Mouse (Mus musculus): ENCODE measurements at regions not wholly inside any gene's neighbourhood (a gene's known extent, or its start where the extent isn't known, plus 50 kb on each side); places are given as distances from the start of the nearest gene placed in this dataset.

DNA sequence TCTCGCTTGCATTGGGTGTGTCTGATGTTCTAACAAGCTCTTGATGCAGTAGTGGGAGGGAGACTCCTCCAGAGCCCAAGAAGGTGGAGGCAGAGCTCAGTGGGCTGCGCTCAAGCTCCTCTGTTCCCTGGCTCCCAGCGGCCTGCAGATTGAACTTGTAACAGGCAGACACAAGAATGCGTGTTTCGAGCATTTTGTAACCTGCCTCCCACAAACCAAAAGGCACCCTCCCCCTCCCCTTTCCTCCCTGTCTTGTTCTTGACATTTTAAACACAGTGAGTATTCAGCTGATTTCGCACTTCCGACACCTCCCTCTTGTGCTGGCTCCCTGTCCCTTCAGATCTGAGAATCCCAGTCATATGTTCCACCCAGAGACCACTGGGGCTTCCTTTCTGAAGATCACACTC is 207.7 kb upstream of the Serp2 start:
- no peak overlapping the region for H3K4me3 ChIP-seq (ENCODE audit: insufficient read depth in 1 of 2, low read depth in 2 of 2, low read length in 2 of 2)
- H3K4me1 ChIP-seq (replicated peaks; ENCODE audit: control insufficient read depth in 2 of 2, insufficient read depth in 2 of 2, low read length in 1 of 2): peaks cover 0 to 15% of the 10 kb centered on the region in 2 experiments; a peak in 2 of 4 replicates
- DNase-seq (ENCODE audit: low read depth in 3 of 3, low spot score in 3 of 3): no peak
- no peak for TF ChIP-seq CTCF (IDR thresholded peaks at IDR 0.05; ENCODE audit: low read depth)
- no peak for TF ChIP-seq EP300 (IDR thresholded peaks at IDR 0.05; ENCODE audit: low read depth)
- H3K4me2 ChIP-seq (ENCODE audit: low read depth): peak overlapping the region; percentile 8; the same call in 1 of the 2 replicates
- H3K36me3 ChIP-seq (replicated peaks; ENCODE audit: control insufficient read depth, insufficient read depth, low read depth): no peaks in the 10 kb centered on the region
- ATAC-seq (ENCODE audit: insufficient read depth): no peak
- H3K9me3 ChIP-seq (ENCODE audit: control insufficient read depth, low read length): no peaks in the 10 kb centered on the region
- H3K27ac ChIP-seq: no peak overlapping the region
- H3K27me3 ChIP-seq (ENCODE audit: control insufficient read depth, insufficient read depth, low read length): no peaks in the 10 kb centered on the region
- H3K9ac ChIP-seq (replicated peaks): no peak overlapping the region
- 15% methylated on average over 7 of the region's 7 CpGs for WGBS (ENCODE audit: insufficient replicate concordance)

DNA sequence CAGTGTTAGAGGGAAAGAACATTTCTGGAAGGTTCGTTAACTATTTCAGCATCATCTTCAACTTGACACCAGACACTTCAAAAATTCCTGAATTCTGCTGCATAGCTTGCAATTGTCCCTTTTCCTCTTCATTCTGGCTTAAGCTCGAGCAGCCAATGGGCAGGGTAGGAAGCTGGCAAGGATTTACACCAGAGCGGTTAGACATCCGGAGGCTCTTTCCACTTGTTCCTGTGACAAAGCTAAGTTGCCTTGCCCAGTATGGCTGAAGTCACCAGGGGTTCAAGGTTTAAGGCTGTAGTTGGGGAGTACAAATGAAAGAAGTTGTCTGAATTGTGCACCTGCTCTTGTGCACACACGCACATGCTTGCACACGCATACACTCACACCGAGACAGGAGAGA is 206.8 kb upstream of the Serp2 start:
- Histone ChIP-seq H3K4me1 (replicated peaks; ENCODE audit: control insufficient read depth in 2 of 2, insufficient read depth in 2 of 2, low read length in 1 of 2) (peaks cover 0 to 17% of the 10 kb centered on the region in 2 experiments; a peak in 2 of 4 replicates), H3K27ac (no peak overlapping the region), H3K9ac (replicated peaks) (no peak overlapping the region), H3K4me2 (ENCODE audit: low read depth) (no peak overlapping the region), H3K36me3 (replicated peaks; ENCODE audit: control insufficient read depth, insufficient read depth, low read depth) (no peaks in the 10 kb centered on the region), H3K4me3 (ENCODE audit: insufficient read depth in 1 of 2, low read depth in 2 of 2, low read length in 2 of 2) (no peak overlapping the region), H3K9me3 (ENCODE audit: control insufficient read depth, low read length) (no peaks in the 10 kb centered on the region), H3K27me3 (ENCODE audit: control insufficient read depth, insufficient read depth, low read length) (no peaks in the 10 kb centered on the region)
- 68% methylated on average over 7 of the region's 7 CpGs for WGBS (ENCODE audit: insufficient replicate concordance)
- DNase-seq (ENCODE audit: low read depth in 3 of 3, low spot score in 3 of 3) (no peak), ATAC-seq (ENCODE audit: insufficient read depth) (no peak)
- no peak for TF ChIP-seq CTCF (IDR thresholded peaks at IDR 0.05; ENCODE audit: low read depth)
- TF ChIP-seq EP300 (IDR thresholded peaks at IDR 0.05; ENCODE audit: low read depth): no peak

GRCm38 (mm10) chr14:76762777-76763176 is 206.1 kb upstream of the Serp2 start:
- DNase-seq (ENCODE audit: low read depth in 3 of 3, low spot score in 3 of 3) (no peak), ATAC-seq (ENCODE audit: insufficient read depth) (no peak)
- peaks cover 0 to 17% of the 10 kb centered on the region in 2 experiments; a peak in 2 of 4 replicates for H3K4me1 ChIP-seq (replicated peaks; ENCODE audit: control insufficient read depth in 2 of 2, insufficient read depth in 2 of 2, low read length in 1 of 2)
- no peaks in the 10 kb centered on the region for H3K36me3 ChIP-seq (replicated peaks; ENCODE audit: control insufficient read depth, insufficient read depth, low read depth)
- H3K4me3 ChIP-seq (ENCODE audit: insufficient read depth in 1 of 2, low read depth in 2 of 2, low read length in 2 of 2): no peak overlapping the region
- no peak overlapping the region for H3K27ac ChIP-seq
- no peak overlapping the region for H3K4me2 ChIP-seq (ENCODE audit: low read depth)
- WGBS (ENCODE audit: insufficient replicate concordance): 30% methylated on average over 10 of the region's 10 CpGs
- H3K9ac ChIP-seq (replicated peaks): no peak overlapping the region
- H3K9me3 ChIP-seq (ENCODE audit: control insufficient read depth, low read length): no peaks in the 10 kb centered on the region
- no peaks in the 10 kb centered on the region for H3K27me3 ChIP-seq (ENCODE audit: control insufficient read depth, insufficient read depth, low read length)
- TF ChIP-seq CTCF (IDR thresholded peaks at IDR 0.05; ENCODE audit: low read depth): no peak
- no peak for TF ChIP-seq EP300 (IDR thresholded peaks at IDR 0.05; ENCODE audit: low read depth)

GRCm38 (mm10) chr14:76761691-76762090 is 205.0 kb upstream of the Serp2 start:
- ATAC-seq (ENCODE audit: insufficient read depth) (no peak), DNase-seq (ENCODE audit: low read depth in 3 of 3, low spot score in 3 of 3) (no peak)
- Histone ChIP-seq H3K27ac (no peak overlapping the region), H3K4me1 (replicated peaks; ENCODE audit: control insufficient read depth in 2 of 2, insufficient read depth in 2 of 2, low read length in 1 of 2) (peaks cover 0 to 17% of the 10 kb centered on the region in 2 experiments; a peak in 2 of 4 replicates), H3K27me3 (ENCODE audit: control insufficient read depth, insufficient read depth, low read length) (no peaks in the 10 kb centered on the region), H3K9me3 (ENCODE audit: control insufficient read depth, low read length) (no peaks in the 10 kb centered on the region), H3K4me2 (ENCODE audit: low read depth) (no peak overlapping the region), H3K9ac (replicated peaks) (no peak overlapping the region), H3K4me3 (ENCODE audit: insufficient read depth in 1 of 2, low read depth in 2 of 2, low read length in 2 of 2) (no peak overlapping the region), H3K36me3 (replicated peaks; ENCODE audit: control insufficient read depth, insufficient read depth, low read depth) (no peaks in the 10 kb centered on the region)
- TF ChIP-seq CTCF (IDR thresholded peaks at IDR 0.05; ENCODE audit: low read depth): no peak
- TF ChIP-seq EP300 (IDR thresholded peaks at IDR 0.05; ENCODE audit: low read depth): no peak
- WGBS (ENCODE audit: insufficient replicate concordance): 80% methylated on average over 11 of the region's 11 CpGs

- Histone ChIP-seq H3K4me3 (ENCODE audit: insufficient read depth in 1 of 2, low read depth in 2 of 2, low read length in 2 of 2) (no peak overlapping the region), H3K36me3 (replicated peaks; ENCODE audit: control insufficient read depth, insufficient read depth, low read depth) (no peaks in the 10 kb centered on the region), H3K9me3 (ENCODE audit: control insufficient read depth, low read length) (no peaks in the 10 kb centered on the region), H3K27me3 (ENCODE audit: control insufficient read depth, insufficient read depth, low read length) (no peaks in the 10 kb centered on the region), H3K27ac (no peak overlapping the region), H3K4me1 (replicated peaks; ENCODE audit: control insufficient read depth in 2 of 2, insufficient read depth in 2 of 2, low read length in 1 of 2) (peaks cover 0 to 17% of the 10 kb centered on the region in 2 experiments; a peak in 2 of 4 replicates), H3K4me2 (ENCODE audit: low read depth) (no peak overlapping the region), H3K9ac (replicated peaks) (no peak overlapping the region)
- no peak for DNase-seq (ENCODE audit: low read depth in 3 of 3, low spot score in 3 of 3)
- no peak for TF ChIP-seq CTCF (IDR thresholded peaks at IDR 0.05; ENCODE audit: low read depth)
- TF ChIP-seq EP300 (IDR thresholded peaks at IDR 0.05; ENCODE audit: low read depth): no peak
- no peak for ATAC-seq (ENCODE audit: insufficient read depth)
- WGBS (ENCODE audit: insufficient replicate concordance): 54% methylated on average over 4 of the region's 4 CpGs
Measured at GRCm38 (mm10) chr14:76761274-76761673, 204.6 kb upstream of the Serp2 start.

Data from liver, embryonic 14.5 days (tissue).